Mouse (Mus musculus) CH12.LX (cell line): ENCODE data around the gene Catsperz.

Source experiments
- CTCF ChIP-seq, 2 experiments: IDR thresholded peaks in 1 of 2; conservative IDR thresholded peaks in 1 of 2; 2 replicates each; pipeline ENCODE4 v1.5.1; 2011 to 2012; ENCODE audit warnings: low read depth in 2 of 2, low read length in 2 of 2, improper control_type of control experiment in 1 of 2, inconsistent platforms in 1 of 2, mild to moderate bottlenecking in 1 of 2, moderate library complexity in 1 of 2
- ELF1 ChIP-seq: IDR thresholded peaks from 2 replicates; pipeline ENCODE4 v1.6.1; 2014; ENCODE audit warnings: low read depth, mild to moderate bottlenecking, inconsistent platforms, low read length, improper control_type of control experiment
- EP300 ChIP-seq: IDR thresholded peaks from 2 replicates; pipeline ENCODE4 v1.6.1; 2011; ENCODE audit warnings: low read length, improper control_type of control experiment
- MAFK ChIP-seq: IDR thresholded peaks from 2 replicates; pipeline ENCODE4 v1.6.1; 2011; ENCODE audit warnings: low read length, improper control_type of control experiment; ENCODE audit not compliant: insufficient replicate concordance
- MXI1 ChIP-seq: IDR thresholded peaks from 2 replicates; pipeline ENCODE4 v1.6.1; 2011; ENCODE audit warnings: mild to moderate bottlenecking, low read depth, low read length, improper control_type of control experiment
- MYC ChIP-seq: IDR thresholded peaks from 2 replicates; pipeline ENCODE4 v1.6.1; 2011; ENCODE audit warnings: low read depth, mild to moderate bottlenecking, improper control_type of control experiment, low read length
- POLR2A ChIP-seq: IDR thresholded peaks from 2 replicates; pipeline ENCODE4 v1.6.1; 2011; ENCODE audit warnings: low read depth, mild to moderate bottlenecking, improper control_type of control experiment, low read length
- SMC3 ChIP-seq: IDR thresholded peaks from 2 replicates; pipeline ENCODE4 v1.6.1; 2011; ENCODE audit warnings: low read depth, low read length, improper control_type of control experiment
- TBP ChIP-seq: conservative IDR thresholded peaks from 2 replicates; pipeline ENCODE4 v1.6.1; 2011; ENCODE audit warnings: low read depth, low read length, improper control_type of control experiment
- TCF12 ChIP-seq: IDR thresholded peaks from 2 replicates; pipeline ENCODE4 v1.6.1; 2014; ENCODE audit warnings: low read depth, mild to moderate bottlenecking, inconsistent platforms, low read length, improper control_type of control experiment
- USF1 ChIP-seq: IDR thresholded peaks from 2 replicates; pipeline ENCODE4 v1.6.1; 2014; ENCODE audit warnings: low read depth, mild to moderate bottlenecking, inconsistent platforms, low read length, improper control_type of control experiment
- ZC3H11A ChIP-seq: IDR thresholded peaks from 2 replicates; pipeline ENCODE4 v1.6.1; 2012; ENCODE audit warnings: low read depth, mild to moderate bottlenecking, inconsistent platforms, low read length, improper control_type of control experiment

- TF ChIP-seq CTCF (conservative IDR thresholded peaks at IDR 0.05 in 1 of 2, IDR thresholded peaks at IDR 0.05 in 1 of 2; ENCODE audit: low read depth in 2 of 2, low read length in 2 of 2): peak; percentile 13 to 68; a peak in 2 of 4 replicates
- no peak for TF ChIP-seq SMC3
- TF ChIP-seq MYC: no peak
- no peak for TF ChIP-seq MXI1
- 0 out of 2 replicates have a peak, but pooled peaks have one; percentile 12 for TF ChIP-seq TCF12
- TF ChIP-seq EP300: no peak
- TF ChIP-seq POLR2A: peak; percentile 72
- TF ChIP-seq TBP: no peak
- no peak for TF ChIP-seq ZC3H11A
- no peak for TF ChIP-seq USF1
- TF ChIP-seq MAFK: no peak
- no peak for TF ChIP-seq ELF1
These were observed 44.6 kb upstream of the Catsperz start for GRCm38 (mm10) chr19:6969665-6970381.
